Mouse (Mus musculus): ENCODE results near the gene Nhsl1. TPM values are rescaled to one million over a fixed set of nuclear protein-coding genes. Genes with fewer than 3 reads are reported as not detected.

Gene Nhsl1
- polyA plus RNA-seq, 1 experiment, result 13.5 TPM

GRCm38 (mm10) chr10:18341444-18342196 is 22.8 kb downstream of the Nhsl1 start:
- DNase-seq (ENCODE audit: extremely low spot score in 1 of 2, low spot score in 1 of 2), result no peak

- peak in 1 of 2 experiments; percentile 27 for DNase-seq (ENCODE audit: extremely low spot score in 1 of 2, low spot score in 1 of 2)
These were observed 28.4 kb downstream of the Nhsl1 start for GRCm38 (mm10) chr10:18347231-18347630.

- no peak for DNase-seq (ENCODE audit: extremely low spot score in 1 of 2, low spot score in 1 of 2)
These were observed 32.0 kb downstream of the Nhsl1 start for GRCm38 (mm10) chr10:18350781-18351180.

- DNase-seq (ENCODE audit: extremely low spot score in 1 of 2, low spot score in 1 of 2), result no peak
These were observed 34.2 kb downstream of the Nhsl1 start for GRCm38 (mm10) chr10:18352937-18353336.

GRCm38 (mm10) chr10:18354103-18354502 is 35.3 kb downstream of the Nhsl1 start:
- no peak for DNase-seq (ENCODE audit: extremely low spot score in 1 of 2, low spot score in 1 of 2)

- no peak for DNase-seq (ENCODE audit: extremely low spot score in 1 of 2, low spot score in 1 of 2)
These were observed 37.7 kb downstream of the Nhsl1 start for GRCm38 (mm10) chr10:18356461-18356860.

- no peak for DNase-seq (ENCODE audit: extremely low spot score in 1 of 2, low spot score in 1 of 2)
These were observed 38.4 kb downstream of the Nhsl1 start for GRCm38 (mm10) chr10:18357212-18357611.

GRCm38 (mm10) chr10:18358461-18358860 is 39.7 kb downstream of the Nhsl1 start:
- DNase-seq (ENCODE audit: extremely low spot score in 1 of 2, low spot score in 1 of 2), result no peak

- peak; percentile 23 to 50 for DNase-seq (ENCODE audit: extremely low spot score in 1 of 2, low spot score in 1 of 2)
These were observed 41.4 kb downstream of the Nhsl1 start for GRCm38 (mm10) chr10:18360175-18360574.

GRCm38 (mm10) chr10:18365432-18365831 is 46.6 kb downstream of the Nhsl1 start:
- no peak for DNase-seq (ENCODE audit: extremely low spot score in 1 of 2, low spot score in 1 of 2)

GRCm38 (mm10) chr10:18366697-18367096 is 47.9 kb downstream of the Nhsl1 start:
- peak in 1 of 2 experiments; percentile 33 for DNase-seq (ENCODE audit: extremely low spot score in 1 of 2, low spot score in 1 of 2)

- no peak for DNase-seq (ENCODE audit: extremely low spot score in 1 of 2, low spot score in 1 of 2)
These were observed 49.3 kb downstream of the Nhsl1 start for GRCm38 (mm10) chr10:18368111-18368510.

GRCm38 (mm10) chr10:18370475-18371286 is 51.9 kb downstream of the Nhsl1 start:
- DNase-seq (ENCODE audit: extremely low spot score in 1 of 2, low spot score in 1 of 2), result no peak

- DNase-seq (ENCODE audit: extremely low spot score in 1 of 2, low spot score in 1 of 2), result no peak
These were observed 53.1 kb downstream of the Nhsl1 start for GRCm38 (mm10) chr10:18371866-18372265.

GRCm38 (mm10) chr10:18375301-18375700 is 56.5 kb downstream of the Nhsl1 start:
- no peak for DNase-seq (ENCODE audit: extremely low spot score in 1 of 2, low spot score in 1 of 2)

GRCm38 (mm10) chr10:18384766-18385165 is 66.0 kb downstream of the Nhsl1 start:
- DNase-seq (ENCODE audit: extremely low spot score in 1 of 2, low spot score in 1 of 2), result no peak

GRCm38 (mm10) chr10:18386224-18386623 is 67.4 kb downstream of the Nhsl1 start:
- peak; percentile 15 to 20 for DNase-seq (ENCODE audit: extremely low spot score in 1 of 2, low spot score in 1 of 2)

- DNase-seq (ENCODE audit: extremely low spot score in 1 of 2, low spot score in 1 of 2), result peak; percentile 53 to 74
These were observed 70.2 kb downstream of the Nhsl1 start for GRCm38 (mm10) chr10:18388784-18389575.

- DNase-seq (ENCODE audit: extremely low spot score in 1 of 2, low spot score in 1 of 2), result no peak
These were observed 71.2 kb downstream of the Nhsl1 start for GRCm38 (mm10) chr10:18390004-18390403.

GRCm38 (mm10) chr10:18391608-18392007 is 72.8 kb downstream of the Nhsl1 start:
- DNase-seq (ENCODE audit: extremely low spot score in 1 of 2, low spot score in 1 of 2), result peak; percentile 24 to 81

- DNase-seq (ENCODE audit: extremely low spot score in 1 of 2, low spot score in 1 of 2), result no peak
These were observed 73.5 kb downstream of the Nhsl1 start for GRCm38 (mm10) chr10:18392268-18392667.
